Mouse (Mus musculus) liver, adult (tissue): ENCODE data around the gene Tmem63b.

Source experiments
- GATA4 ChIP-seq: IDR thresholded peaks from 2 replicates; pipeline ENCODE4 v1.6.1; 2014; ENCODE audit warnings: mild to moderate bottlenecking, low read length; ENCODE audit not compliant: insufficient replicate concordance

Gene Tmem63b

DNA sequence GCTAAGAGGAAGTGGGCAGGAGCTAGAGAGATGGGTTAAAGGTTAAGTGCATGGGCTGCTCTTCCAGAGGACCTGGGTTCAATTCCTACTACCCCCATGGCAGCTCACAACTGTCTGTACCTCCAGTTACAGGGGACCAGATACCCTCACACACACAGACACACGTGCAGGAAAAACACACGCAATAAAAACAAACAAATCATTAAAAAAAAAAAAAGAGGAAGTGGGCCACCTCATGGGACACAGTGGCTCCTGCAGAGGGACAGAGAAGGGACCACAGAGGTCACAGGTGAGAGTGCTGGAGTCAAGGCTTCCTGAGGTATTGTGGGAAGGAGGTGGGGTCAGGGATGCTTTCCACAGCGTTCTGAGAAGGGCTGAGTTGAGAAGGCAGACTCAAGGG, 24.8 kb upstream of the Tmem63b start:
- TF ChIP-seq GATA4: no peak

DNA sequence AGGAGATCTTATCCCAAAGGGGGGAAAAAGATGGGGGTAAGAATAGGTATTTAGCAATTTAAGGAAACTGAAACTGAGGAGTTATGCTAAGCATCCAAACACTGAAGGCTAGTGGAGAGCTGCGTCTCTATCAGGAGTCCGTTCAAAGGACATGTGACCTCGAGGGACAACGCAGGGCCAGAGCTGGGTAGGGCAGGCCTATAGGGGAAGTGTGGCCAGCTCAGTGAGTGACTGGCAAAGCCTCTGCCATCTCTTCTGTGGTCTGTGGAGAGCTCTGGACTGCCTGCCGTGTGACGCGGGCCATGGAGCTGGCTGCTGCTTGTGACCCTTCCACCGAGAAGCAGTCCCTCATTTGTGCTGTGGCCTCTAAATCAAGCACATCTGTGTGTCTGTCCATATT, 23.7 kb upstream of the Tmem63b start:
- TF ChIP-seq GATA4: no peak

DNA sequence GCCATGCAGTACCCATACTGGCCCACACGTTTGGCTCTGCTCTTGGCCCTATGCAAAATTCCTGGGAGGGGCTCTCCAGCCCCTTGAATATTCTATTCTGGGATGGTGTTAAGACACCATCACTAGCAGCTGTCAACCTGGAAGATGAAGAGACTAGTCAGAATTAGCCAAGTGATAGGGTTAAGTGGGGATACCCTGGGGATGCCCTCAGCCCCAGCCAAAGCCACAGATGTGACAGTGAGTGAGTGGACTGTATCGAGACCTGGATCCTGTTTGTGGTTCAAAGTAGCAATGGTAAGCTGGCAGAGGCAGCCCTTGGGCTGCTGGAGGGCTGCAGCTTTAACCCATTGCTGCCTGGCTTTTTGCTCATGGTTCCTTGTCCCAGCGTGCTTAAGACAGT, 23.1 kb upstream of the Tmem63b start:
- no peak for TF ChIP-seq GATA4

DNA sequence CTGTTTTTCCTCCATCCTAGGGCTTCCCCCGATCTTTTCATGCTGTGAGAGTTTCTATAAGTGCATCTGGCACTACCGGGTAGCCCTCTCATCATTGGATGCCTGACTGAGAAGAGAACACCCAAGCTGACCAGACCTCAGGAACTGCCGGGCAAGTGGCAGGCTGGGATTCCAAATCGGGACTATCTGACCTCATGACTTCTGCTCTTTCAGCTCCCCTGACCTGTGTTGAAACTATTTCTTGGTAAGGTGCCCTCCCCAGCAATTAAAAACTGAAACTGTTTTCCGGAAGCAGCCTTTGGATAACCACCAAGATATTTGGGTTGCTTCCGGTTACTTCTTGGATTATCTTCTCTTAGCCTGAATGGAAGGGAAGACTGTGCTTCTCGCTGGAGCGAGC, 21.5 kb upstream of the Tmem63b start:
- TF ChIP-seq GATA4: no peak

DNA sequence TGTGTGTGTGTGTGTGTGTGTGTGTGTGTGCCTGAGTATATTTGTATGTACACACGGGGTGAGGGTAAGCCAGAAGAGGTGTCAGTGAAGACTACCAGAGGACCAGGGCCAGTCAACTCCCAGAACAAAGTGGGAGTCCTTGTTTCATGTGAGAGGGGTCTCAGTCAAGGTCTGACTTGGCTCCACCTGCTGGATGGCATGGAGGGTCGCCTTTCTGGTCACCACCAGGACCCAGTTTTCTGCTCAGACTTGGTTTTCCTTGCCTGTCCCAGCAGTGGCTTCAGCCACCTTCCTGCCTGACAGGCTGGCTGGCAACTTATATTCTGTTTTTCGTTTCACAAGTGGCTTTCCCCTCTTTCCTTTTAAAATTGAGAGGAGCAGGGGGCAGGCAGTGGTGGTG, 20.7 kb upstream of the Tmem63b start:
- TF ChIP-seq GATA4: no peak

DNA sequence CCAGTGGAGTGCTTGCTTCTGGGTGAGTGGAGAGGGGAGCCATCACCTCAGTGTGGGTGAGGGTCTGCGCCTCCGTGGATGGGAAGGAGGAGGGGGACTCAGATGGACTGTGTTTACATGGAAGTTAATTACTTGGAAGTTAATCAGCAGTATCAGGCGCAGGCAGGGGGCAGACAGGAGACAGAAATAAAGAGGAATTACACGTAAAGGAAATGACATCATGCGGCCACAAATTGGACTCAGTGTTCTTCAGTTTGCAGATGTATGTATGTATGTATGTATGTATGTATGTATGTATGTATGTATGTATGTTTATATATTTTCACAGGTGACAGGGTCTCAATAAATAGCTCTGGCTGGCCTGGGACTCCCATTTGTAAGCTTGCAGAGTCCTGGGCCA, 20.1 kb upstream of the Tmem63b start:
- TF ChIP-seq GATA4: no peak

DNA sequence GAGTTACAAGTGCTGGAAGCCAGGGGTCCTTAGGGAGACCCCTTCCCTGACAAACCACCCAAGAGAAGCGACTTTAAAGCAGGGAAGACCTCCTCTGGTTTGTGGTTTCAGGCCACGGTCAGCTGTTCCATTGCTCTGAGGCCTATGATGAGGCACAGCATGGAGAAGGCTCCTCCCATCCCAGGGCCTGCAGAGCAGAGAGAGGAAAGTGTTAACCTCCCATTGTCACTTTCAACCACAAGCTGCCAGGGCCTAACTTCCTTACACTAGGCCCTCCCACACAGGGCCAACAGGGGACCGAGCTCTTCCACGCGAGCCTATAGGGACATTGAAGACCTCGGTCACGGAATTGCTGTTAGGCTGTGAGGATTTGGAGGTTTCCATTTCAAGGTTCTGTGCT, 16.5 kb upstream of the Tmem63b start:
- TF ChIP-seq GATA4: no peak

DNA sequence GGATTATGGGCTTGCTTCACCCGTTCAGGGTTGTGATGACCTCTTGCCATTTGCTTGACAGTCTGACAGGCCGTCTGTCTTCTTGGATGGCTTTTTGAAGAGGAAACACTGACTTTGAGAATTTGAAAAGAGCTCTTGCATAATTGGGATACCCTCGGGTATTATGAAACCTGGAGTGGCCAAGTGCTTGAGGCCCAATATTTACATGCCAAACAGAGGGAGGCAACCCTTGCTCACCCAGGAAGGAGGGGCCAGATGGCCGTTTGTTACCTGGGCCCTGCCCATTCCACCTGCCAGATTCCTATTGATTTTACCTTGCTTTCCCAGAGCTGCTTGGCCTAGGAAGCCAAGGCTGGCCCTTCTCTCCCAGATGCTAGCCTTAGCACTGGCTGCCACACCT, 15.5 kb upstream of the Tmem63b start:
- TF ChIP-seq GATA4: no peak

DNA sequence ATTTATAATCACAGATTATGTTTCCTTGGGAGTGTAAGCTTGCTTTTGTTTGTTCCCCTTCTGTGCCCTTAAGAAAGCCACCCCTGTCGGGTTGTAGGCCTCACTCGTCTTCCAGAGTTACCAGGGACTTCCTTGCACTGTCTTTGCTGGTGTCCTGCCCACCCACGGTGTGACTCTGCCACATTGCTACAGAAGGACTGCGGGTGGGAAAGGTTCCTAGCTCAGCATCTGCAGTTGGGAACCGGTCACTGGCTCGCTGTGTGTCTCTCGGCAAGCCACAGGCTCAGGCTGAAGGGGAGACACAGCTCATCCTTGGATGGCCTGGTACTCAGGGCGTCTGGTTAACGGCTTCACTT, 14.5 kb upstream of the Tmem63b start:
- TF ChIP-seq GATA4: no peak

DNA sequence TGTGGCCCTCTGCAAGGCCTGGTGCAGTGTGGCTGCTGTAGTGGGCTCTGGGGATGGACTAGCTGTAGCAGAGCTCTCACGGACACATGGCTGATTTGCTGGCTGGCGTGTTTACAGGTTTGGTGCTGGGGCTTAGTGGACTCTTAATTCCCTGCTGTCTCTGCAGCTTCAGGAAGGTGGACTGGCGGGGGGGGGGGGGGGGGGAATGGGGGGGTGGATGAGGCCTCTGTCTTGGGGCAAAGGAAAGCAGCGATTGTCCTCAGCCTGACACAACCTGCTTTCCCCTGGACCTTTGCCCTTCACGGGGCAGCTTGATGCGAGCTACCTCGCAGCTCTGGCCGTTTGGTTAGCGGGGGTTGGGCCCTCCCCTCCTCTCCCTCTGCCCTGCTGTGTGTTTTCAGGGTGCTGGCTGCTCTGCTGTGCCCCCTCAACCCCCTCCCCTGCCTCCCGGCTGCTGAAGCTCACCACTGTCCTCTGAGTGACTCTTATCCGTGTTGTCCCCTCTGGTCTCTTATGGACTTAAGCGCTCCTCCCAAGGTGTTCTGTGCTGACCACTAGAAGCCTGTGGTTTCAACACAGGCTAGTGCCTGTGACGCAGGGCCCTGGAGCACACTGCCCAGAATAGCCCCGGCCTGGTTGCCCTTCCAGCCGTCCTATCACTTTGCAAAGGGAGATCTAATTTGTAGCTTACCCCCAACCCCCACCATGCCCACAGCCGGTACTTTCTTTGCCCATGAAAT, 14.0 kb upstream of the Tmem63b start:
- no peak for TF ChIP-seq GATA4

DNA sequence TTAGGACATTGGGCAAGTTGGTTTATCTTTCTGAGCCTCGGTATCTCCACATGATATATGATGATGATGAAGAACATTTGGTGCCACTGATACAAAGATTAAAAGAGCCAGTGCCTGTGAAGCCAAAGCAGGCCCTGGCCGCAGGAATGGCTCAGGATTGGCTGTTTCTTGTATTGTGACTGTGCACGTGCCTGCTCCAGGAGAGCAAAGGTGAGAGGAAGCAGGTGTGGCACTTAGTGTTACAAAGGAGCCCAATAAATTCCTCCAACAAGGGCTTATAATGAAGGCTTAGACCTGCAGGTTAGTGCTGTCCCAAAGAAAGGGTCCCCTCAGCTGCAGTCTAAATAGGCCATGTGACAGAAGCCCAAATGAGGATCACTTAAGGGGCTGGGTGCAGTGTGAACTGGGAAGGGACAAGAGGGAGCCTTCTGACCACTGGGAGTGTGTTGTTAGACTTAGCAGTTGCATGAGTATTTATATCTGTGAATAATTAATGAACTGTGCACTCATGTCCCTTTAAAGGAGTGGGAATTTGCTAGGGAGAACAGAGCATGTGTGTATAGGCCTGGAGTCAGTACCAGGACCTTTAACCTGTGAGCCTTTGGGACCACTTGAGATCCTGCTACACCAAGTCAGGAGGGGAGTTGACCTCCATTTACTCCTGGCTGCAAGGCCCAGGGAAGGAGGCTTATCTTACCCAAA, 12.5 kb upstream of the Tmem63b start:
- no peak for TF ChIP-seq GATA4

DNA sequence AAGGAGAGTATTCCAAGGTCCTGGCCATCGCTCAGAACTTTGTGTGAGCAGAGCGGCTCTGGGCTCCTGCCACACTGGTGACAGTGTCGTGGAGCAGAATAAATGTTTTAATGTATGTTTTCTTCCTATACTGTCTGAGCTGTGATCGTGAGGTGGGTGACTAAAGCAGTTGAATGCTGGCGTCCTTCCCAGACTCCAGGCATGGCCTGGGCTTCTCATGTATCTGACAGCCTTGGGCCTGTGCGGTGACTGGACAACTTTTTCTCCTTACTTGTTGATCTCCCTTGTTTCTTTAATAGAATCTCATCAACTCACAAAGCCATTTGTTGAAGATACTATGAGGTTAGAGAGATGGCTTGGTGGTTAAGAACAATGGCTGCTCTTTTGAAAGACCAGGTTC, 11.7 kb upstream of the Tmem63b start:
- no peak for TF ChIP-seq GATA4

DNA sequence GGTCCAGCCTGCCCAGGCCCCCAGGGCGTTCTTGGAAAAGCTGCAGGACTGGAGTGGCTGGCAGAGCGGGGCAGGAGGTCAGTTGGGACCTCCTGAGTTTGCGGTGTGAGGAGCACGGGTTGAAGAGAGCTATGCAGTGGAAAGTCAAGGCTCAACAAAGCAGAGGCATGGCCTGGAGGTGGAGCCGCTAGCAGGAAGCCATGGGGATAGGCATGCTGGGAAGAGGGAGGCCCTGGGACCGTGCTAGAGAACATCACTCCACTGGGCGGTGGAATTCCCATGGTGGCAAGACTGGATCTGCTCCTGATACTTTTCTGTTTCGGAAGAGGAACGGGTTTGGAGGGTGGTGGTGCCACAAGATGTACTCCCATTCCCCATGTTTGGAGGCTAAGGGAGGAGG, 10.3 kb upstream of the Tmem63b start:
- no peak for TF ChIP-seq GATA4

DNA sequence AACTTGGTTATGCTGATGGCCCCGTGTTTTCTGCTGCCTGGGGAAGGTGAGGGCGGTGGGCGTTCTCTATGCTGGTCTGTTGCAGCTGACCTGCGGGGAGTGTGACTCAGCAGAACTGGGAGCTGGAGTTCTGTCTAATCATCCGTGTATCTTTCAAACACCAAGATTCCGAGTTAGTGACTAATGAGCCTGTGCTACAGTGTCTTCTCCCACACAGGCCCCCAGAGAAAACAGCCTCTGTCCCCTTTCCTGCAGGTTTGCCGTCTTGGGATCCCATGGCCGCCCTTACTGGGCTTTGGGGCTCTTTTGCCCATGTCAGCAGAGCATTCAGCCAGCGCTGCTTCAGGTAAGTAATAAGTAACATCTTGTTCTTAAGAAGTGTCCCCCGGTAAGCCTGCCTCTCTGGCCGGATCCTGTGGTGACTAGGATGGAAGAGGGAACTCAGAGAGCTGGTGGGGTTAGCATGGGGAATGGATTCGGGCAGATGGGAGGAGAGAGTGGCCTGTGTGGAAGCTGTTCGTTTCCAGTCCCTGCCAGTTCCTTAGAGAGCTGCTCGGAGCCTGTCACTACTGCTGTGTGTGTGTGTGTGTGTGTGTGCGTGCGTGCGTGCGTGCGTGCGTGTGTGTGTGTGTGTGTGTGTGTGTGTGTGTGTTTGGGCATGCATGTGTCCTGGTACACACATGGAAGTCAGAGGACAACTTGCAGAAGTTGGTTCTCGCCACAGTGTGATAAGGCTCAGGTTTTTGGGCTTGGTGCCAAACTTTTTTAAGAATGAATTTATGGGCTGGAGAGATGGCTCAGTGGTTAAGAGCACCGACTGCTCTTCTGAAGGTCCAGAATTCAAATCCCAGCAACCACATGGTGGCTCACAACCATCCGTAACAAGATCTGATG, 8.8 kb upstream of the Tmem63b start:
- TF ChIP-seq GATA4: no peak

DNA sequence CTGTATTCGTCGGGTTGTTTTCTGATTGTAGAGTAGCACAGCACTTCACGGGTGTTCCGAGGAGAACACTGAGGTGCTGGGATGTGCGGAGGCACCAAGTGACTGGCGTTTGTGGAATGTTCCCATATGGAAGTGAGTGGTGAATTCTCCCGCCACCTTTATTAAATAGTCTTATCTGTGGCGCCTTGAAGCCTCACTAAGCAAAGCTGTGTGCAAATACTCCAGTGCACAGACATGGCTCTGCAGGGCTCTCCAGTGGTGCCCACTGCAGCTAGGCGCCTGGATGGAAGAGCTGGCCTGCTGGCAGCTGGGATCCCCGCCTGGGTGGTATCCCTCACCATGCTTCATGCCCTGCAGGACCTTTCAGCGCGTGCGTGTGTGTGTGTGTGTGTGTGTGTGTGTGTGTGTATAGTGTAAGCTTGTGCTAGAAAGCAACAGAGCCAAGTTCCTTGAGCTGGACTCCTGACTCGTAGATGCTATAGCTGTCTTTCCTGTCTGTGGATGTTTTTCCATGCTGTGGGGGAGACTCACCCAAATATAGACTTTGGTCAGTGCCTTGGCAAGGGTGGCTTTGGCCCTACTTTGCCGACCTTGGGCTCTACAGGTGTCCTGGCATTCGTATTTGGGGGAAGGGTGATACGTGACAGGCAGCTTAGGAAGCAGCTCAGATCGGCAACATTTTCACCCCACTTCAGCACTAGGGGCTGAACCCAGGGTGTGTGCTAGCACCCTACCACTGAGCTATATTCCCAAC, 7.3 kb upstream of the Tmem63b start:
- no peak for TF ChIP-seq GATA4
